Mouse (Mus musculus) brain, embryonic 14.5 days (tissue): ENCODE measurements around the gene Gatad1.

Experiments
- CTCF ChIP-seq: fragments of 200-500 bp; IDR thresholded peaks from 2 replicates; pipeline ENCODE4 v1.5.1; 2012; ENCODE audit warnings: inconsistent platforms, mild to moderate bottlenecking, moderate library complexity, borderline replicate concordance; ENCODE audit not compliant: insufficient read depth, insufficient read length; ENCODE audit errors: extremely low read depth
- POLR2A ChIP-seq: fragments of 200-500 bp; IDR thresholded peaks from 2 replicates; pipeline ENCODE4 v1.6.1; 2012; ENCODE audit warnings: mild to moderate bottlenecking, inconsistent platforms, borderline replicate concordance; ENCODE audit not compliant: poor library complexity, insufficient read depth, insufficient read length, severe bottlenecking; ENCODE audit errors: extremely low read depth

DNA sequence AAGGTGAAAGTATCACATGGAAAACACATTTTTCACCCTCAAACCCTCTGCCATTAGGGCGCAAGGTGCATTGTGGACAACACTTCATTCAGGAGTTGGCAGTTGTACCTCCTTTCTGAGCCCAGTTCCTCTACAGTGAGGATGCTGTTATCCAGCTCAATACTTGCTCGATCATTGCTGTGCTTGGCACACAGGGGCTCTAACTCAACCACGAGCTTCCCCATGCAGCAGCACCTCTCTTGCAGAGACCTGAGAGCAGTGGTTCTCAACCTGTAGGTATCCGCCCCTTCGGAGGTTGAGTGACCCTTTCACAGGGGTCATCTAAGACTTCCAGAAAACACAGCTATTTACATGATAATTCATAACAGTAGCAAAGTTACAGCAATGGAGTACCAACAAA is 5.4 kb downstream of the Gatad1 start:
- no peak for TF ChIP-seq CTCF
- TF ChIP-seq POLR2A, result no peak
